Mouse (Mus musculus): ENCODE data around the gene Grhpr. TPM values are rescaled to one million over a fixed set of nuclear protein-coding genes. Genes with fewer than 3 reads are reported as not detected.

Grhpr gene
- polyA plus RNA-seq, 1 experiment = 5.3 TPM

DNA sequence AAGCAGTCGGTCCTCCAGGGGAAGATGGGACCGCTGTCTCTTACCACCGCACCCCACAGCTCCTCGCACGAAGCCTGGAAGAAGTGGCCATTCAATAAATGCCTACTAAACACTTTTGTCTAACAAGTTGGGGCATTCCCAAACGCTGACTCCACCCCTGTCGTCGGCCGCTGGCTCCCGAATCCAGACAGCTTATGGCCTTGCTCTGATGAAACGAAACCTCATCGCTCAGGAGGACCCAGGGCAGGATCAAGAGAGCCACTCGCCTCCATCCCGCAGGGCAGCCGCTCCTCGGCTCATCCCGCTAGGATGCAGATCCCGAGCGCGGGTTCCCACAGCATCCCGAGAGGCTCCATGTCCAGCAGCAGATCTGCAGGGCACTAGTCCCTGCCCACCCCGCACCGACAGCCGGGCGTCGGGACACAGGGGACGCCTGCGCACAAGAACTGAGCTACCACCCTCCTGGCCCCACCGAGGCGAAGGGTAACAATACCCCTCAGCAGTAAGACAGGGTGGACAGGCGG lies 30.4 kb downstream of the Grhpr start:
- Histone ChIP-seq H3K27ac (ENCODE audit: insufficient read depth, low read depth, low read length) (peak overlapping the region; percentile 64), H3K4me3 (ENCODE audit: insufficient read depth, low read length) (peak overlapping the region; percentile 84), H3K4me1 (ENCODE audit: control insufficient read depth, insufficient read depth, low read length) (peaks cover 13% of the 10 kb centered on the region)
- no peak for TF ChIP-seq POLR2A (IDR thresholded peaks at IDR 0.05; ENCODE audit: borderline replicate concordance, low read depth, low read length)

DNA sequence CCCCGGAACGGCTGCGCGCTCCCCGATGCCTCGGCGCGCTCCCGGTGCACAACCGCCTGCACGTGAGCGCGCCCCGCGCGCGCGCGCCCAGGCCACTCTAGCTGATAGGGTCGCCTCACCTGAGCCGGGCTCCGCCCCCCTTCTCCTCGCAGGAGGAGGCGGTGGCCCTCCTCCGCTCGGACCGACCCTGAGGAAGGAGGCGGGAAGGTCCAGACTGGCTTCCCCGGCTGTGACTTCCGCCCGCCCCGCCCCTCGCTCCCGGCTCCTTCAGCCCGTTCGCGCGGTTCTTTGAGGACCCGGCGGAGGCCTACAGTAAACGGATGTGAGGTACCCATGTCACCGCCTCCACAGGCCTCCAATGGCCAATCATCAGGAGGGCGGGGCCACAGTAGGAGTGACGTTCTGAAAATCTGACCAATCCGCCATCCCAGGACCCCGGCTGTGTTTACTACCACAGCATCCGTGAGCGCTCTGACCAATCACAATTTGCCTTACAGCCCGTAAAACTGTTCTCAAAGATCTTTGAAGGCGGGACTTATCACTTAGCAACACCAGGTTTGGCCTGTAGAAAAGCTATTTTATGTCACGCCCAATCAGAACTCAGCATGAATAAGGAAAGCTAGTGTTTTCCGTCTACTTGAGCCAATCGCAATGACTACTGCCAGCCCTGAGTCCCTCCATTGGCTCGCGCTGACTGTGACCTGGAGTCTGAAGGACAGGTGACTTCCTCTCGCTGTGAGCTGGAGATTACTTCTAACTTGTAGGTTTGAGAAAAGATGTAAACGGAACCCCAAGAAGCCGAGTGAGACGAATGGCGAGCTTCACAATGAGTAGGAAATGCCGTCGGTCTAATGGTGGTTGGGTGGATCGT lies 31.1 kb downstream of the Grhpr start, which contains the start of gene Zbtb5:
Zbtb5 (minus strand) TSS at position 308 of the 871 bp plus-strand sequence.
- peak within 1 kb of the TSS; percentile 87 for H3K27ac ChIP-seq (ENCODE audit: insufficient read depth, low read depth, low read length)
- peak within 1 kb of the TSS; percentile 95 for H3K4me3 ChIP-seq (ENCODE audit: insufficient read depth, low read length)
- no peak for TF ChIP-seq CTCF (IDR thresholded peaks at IDR 0.05; ENCODE audit: low read depth, low read length)
- no peak for TF ChIP-seq POLR2A (IDR thresholded peaks at IDR 0.05; ENCODE audit: borderline replicate concordance, low read depth, low read length)
- peaks cover 13% of the 10 kb centered on the region for H3K4me1 ChIP-seq (ENCODE audit: control insufficient read depth, insufficient read depth, low read length)

DNA sequence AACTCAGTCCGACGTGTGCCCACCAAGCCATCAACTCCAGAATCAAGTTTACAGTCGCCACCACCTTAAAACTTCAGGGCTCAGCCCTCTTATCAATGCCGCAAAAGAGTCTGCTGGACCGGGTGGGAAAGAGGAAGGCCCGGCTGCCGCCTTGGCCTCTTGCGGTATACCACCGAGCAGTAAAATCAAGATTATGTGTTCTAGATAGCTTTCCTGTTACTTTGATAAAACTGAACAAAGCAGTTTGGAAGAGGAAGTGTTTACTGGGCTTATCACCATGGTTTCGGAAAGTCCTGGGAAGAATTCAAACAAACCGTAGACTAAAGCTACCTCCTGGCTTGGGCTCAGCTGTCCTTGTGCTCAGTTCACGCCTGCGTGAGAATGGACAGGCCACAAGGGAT lies 31.8 kb downstream of the Grhpr start:
- peaks cover 13% of the 10 kb centered on the region for H3K4me1 ChIP-seq (ENCODE audit: control insufficient read depth, insufficient read depth, low read length)
- H3K4me3 ChIP-seq (ENCODE audit: insufficient read depth, low read length) = peak overlapping the region; percentile 95
- peak overlapping the region; percentile 87 for H3K27ac ChIP-seq (ENCODE audit: insufficient read depth, low read depth, low read length)
- TF ChIP-seq POLR2A (IDR thresholded peaks at IDR 0.05; ENCODE audit: borderline replicate concordance, low read depth, low read length) = no peak
- no peak for TF ChIP-seq CTCF (IDR thresholded peaks at IDR 0.05; ENCODE audit: low read depth, low read length)

DNA sequence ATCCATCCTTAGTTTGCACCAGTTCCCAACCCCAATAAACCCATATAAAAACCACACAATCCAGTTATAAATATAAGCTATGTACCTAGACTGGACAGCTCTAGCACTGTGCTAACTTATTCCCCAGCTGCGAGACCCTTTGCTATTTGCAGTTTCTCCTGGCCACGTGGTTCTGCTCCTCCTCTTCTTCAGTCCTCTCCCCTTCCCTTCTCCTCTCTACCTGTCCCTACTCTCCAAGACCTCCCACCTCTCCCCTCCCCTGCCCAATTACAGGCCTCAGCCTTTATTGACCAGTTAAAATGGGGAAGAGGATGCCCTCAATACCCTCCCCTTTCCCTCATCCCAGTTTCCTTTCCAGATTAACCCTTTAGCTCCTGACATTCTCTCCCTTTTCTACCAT lies 32.3 kb downstream of the Grhpr start:
- Histone ChIP-seq H3K4me3 (ENCODE audit: insufficient read depth, low read length) (peak overlapping the region; percentile 95), H3K27ac (ENCODE audit: insufficient read depth, low read depth, low read length) (peak overlapping the region; percentile 87; the same call in 1 of the 2 replicates), H3K4me1 (ENCODE audit: control insufficient read depth, insufficient read depth, low read length) (peaks cover 13% of the 10 kb centered on the region)
- no peak for TF ChIP-seq CTCF (IDR thresholded peaks at IDR 0.05; ENCODE audit: low read depth, low read length)
- no peak for TF ChIP-seq POLR2A (IDR thresholded peaks at IDR 0.05; ENCODE audit: borderline replicate concordance, low read depth, low read length)

DNA sequence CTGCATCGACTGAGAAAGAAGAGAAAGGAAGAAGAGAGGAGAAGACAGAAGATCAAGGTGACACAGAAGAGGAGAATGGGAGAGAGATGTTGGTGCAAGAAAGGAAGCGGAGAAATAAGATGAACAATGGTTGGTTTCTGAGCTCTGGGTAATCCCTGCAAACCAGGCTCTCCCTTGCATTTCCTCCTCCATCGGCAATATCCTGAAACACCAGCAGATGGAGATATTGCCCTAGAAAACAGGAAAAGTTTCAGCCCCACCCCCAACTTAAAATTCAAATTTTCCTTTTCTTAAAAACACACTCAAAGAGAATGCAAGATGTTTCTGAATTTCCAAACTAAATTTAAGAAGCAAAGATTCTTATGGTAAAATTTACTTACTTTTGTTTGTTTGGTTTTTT lies 34.4 kb downstream of the Grhpr start:
- Histone ChIP-seq H3K4me3 (ENCODE audit: insufficient read depth, low read length) (no peak overlapping the region), H3K4me1 (ENCODE audit: control insufficient read depth, insufficient read depth, low read length) (peaks cover 13% of the 10 kb centered on the region), H3K27ac (ENCODE audit: insufficient read depth, low read depth, low read length) (no peak overlapping the region)

DNA sequence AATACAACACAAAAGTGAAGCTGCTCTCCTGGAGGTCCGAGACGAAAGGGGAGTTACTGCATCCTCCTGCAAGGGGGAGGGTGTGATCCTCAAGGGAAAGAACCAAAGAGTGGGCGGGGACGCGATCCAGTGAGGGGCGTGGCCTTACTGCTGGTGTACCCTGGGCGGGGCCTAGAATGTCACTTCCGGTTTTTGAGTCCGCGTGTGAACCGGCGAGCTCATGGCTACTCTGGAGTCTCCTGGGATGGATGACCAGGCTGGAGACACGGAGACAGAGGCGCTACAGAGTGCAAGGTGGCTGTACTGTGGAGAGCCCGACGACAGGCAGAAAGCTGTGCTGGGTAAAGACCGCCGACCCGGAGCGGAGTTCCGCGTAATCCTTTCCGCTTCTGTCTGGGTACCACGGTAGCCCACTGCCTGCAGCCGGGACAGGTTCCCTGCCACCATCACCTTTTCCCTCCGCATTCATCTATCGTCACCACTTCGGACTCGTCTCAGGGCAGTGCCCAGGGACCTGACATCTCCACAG lies 37.3 kb downstream of the Grhpr start, which contains the start of gene Polr1e:
Polr1e (plus strand) TSS at position 132 of the 529 bp plus-strand sequence.
- Histone ChIP-seq H3K4me1 (ENCODE audit: control insufficient read depth, insufficient read depth, low read length) (peaks cover 12% of the 10 kb centered on the region), H3K27ac (ENCODE audit: insufficient read depth, low read depth, low read length) (no peak within 1 kb of the TSS), H3K4me3 (ENCODE audit: insufficient read depth, low read length) (peak within 1 kb of the TSS; percentile 93)
- TF ChIP-seq POLR2A (IDR thresholded peaks at IDR 0.05; ENCODE audit: borderline replicate concordance, low read depth, low read length) (no peak), CTCF (IDR thresholded peaks at IDR 0.05; ENCODE audit: low read depth, low read length) (no peak)

More for the DNA sequence above, 34.4 kb downstream of the Grhpr start:
- TF ChIP-seq POLR2A (IDR thresholded peaks at IDR 0.05; ENCODE audit: borderline replicate concordance, low read depth, low read length) (no peak), CTCF (IDR thresholded peaks at IDR 0.05; ENCODE audit: low read depth, low read length) (no peak)

DNA sequence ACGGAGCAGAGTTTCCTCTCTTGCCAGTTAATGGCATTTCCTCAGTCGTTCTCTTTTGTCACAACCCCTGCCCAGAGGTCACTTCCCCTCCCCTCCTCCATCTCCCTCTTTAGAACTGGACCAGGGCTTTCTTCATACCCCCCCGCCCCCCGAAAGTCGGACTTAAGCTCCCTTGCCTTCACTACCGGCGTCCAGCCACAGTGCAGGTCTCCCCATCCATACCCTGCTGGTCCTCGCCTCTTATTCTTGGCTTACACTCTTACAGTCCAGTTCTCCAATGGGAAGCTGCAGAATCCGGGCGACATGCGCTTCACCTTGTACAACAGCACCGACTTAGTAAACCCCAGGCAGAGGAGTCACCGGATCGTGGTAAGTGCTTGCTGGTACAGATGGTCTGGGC lies 37.8 kb downstream of the Grhpr start:
- H3K4me3 ChIP-seq (ENCODE audit: insufficient read depth, low read length) = peak overlapping the region; percentile 93
- H3K4me1 ChIP-seq (ENCODE audit: control insufficient read depth, insufficient read depth, low read length) = peaks cover 10% of the 10 kb centered on the region
- no peak overlapping the region for H3K27ac ChIP-seq (ENCODE audit: insufficient read depth, low read depth, low read length)
- no peak for TF ChIP-seq CTCF (IDR thresholded peaks at IDR 0.05; ENCODE audit: low read depth, low read length)
- no peak for TF ChIP-seq POLR2A (IDR thresholded peaks at IDR 0.05; ENCODE audit: borderline replicate concordance, low read depth, low read length)

DNA sequence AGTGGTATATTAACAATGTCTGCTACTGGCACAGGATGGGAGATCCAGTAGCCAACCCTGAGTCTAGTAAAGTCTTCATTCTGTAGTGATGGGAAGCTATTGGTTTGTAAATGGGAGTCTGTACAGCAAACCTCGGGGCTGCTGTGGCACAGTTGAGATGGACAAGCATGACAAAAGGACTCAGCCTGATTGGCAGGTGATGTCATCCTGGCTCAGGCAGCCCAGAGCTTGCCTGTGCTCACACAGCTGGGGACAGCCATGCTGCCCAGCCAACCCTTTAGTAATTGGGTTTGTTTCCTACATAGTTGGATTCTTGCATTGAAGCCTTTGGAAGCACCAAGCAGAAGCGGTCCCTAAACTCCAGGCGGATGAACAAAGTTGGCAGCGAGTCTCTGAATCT lies 45.3 kb downstream of the Grhpr start:
- Histone ChIP-seq H3K27ac (ENCODE audit: insufficient read depth, low read depth, low read length) (no peak overlapping the region), H3K4me1 (ENCODE audit: control insufficient read depth, insufficient read depth, low read length) (no peaks in the 10 kb centered on the region), H3K4me3 (ENCODE audit: insufficient read depth, low read length) (no peak overlapping the region)
- TF ChIP-seq POLR2A (IDR thresholded peaks at IDR 0.05; ENCODE audit: borderline replicate concordance, low read depth, low read length) (no peak), CTCF (IDR thresholded peaks at IDR 0.05; ENCODE audit: low read depth, low read length) (no peak)

DNA sequence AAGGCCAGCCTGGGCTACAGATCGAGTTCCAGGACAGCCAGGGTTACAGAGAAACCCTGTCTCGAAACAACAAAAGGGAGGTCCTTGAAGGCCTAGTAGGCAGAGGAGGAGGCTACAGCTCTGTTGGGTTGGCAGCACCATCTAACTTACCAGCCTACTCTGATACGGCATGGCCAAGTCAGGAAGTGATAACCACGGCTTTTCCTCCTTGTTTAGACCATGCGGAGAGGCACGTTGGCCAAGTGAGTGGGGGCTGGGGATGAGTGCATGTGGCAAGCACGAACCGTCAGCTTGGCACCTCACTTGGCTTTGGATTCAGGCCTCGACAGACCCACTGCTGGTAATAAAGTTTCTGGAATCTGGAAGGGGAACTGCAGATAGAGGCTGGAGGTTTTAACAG lies 51.4 kb downstream of the Grhpr start:
- no peak overlapping the region for H3K4me3 ChIP-seq (ENCODE audit: insufficient read depth, low read length)
- H3K4me1 ChIP-seq (ENCODE audit: control insufficient read depth, insufficient read depth, low read length) = peaks cover 7% of the 10 kb centered on the region
- no peak overlapping the region for H3K27ac ChIP-seq (ENCODE audit: insufficient read depth, low read depth, low read length)
- TF ChIP-seq CTCF (IDR thresholded peaks at IDR 0.05; ENCODE audit: low read depth, low read length) (no peak), POLR2A (IDR thresholded peaks at IDR 0.05; ENCODE audit: borderline replicate concordance, low read depth, low read length) (no peak)

Measured in bone marrow macrophage, adult 2 months (primary cell).